Mouse (Mus musculus) adrenal gland, postnatal 10 days (tissue): ENCODE data around the gene Fam3c. TPM values are rescaled to one million over a fixed set of nuclear protein-coding genes. Genes with fewer than 3 reads are reported as not detected.

Experiments
- DNase-seq: peaks from one replicate; pipeline ENCODE4 v3.0.0; 2021; ENCODE audit warnings: mixed read lengths
- total RNA-seq, 2 experiments: library from RNA; stranded (reverse); gene quantifications; 2 replicates each; pipeline ENCODE4 v1.2.3; 2021

The Fam3c gene
- total RNA-seq, 2 experiments from 2014 or later = 46.4 to 52.2 TPM

DNA sequence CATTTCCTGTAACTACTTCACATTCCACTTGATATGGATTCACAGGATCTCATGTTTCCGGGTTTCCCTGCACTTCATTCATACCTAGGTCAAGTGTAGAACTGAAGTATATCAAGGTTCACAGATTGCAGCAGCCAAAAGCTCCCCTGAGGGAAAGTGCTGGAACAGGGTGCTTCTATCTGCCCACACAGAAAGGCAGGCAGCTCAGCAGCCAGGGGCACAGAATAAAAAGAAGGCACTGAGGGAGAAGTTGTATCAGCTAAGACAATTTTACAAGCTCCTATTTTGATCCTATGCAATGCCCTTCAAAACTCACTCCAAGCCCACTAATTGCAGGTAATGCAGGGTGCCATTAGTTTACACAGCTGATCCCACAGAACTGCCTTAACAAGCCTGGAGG, 2.0 kb downstream of the Fam3c start:
- DNase-seq = no peak

DNA sequence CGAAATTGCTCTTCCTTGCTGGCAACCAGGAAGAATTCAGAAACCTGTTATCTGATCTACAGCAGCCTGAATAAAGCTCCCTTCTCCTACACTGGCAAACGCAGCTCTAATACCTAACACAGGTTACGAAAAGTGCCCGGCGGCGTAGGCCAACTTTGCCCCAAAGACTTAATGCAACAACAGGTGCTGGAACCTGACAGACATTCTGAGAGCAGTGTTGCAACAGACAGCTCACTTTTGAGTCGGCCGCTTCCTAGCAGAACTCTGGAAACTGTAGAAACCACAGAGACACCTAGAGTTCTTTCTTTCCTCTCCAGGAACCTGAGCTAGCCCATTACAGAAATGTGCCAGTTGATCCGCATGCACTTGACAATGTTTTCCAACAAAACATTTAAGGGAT, 4.5 kb downstream of the Fam3c start:
- DNase-seq = no peak

DNA sequence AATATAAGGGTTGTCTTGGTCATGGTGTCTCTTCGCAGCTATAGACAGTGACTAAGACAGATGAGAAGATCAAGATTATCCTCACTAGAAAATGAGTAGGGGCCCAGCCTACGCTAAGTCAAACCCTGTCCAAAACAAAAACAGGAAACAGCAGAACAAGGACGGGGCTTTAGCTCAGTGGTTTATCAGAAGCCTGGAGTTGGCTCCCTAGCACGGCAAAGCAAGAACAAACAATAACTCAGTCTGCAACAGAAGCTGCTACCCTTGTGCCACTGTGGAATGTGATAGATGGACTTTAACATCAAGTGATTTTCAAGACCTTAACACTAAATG, 5.8 kb downstream of the Fam3c start:
- DNase-seq = no peak

DNA sequence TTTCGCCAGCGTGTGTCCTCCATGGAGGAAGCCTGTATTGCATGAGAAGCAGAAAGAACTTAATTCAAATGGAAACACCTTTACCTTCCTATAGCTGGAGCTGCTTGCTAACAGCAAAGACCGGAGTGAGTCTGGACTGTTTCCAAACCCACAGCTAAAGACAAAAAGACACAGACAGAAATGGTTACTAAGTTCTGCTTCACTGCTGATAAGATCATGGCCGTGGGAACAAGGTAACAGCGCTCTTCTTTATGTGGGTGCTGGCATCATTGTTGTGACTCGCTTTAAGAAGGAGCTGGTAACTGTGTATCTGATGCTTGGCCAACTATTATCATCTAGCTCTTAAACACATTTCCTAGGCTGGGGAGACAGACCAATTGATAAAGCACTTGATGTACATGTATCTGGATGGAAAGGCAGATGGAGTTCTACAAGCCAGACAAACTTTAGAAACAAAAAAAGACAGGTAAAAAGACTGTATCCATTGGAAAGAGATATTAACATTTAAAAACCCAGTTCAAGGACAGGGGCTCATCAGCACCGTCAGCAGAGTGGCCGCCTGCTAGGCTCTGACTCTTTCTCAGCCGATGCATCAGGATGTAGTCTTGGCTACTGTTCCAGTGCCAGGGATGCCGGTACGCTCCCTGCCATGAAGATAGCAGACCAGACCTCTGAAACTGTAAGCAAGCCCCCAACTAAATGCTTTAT, 6.4 kb downstream of the Fam3c start:
- no peak for DNase-seq

DNA sequence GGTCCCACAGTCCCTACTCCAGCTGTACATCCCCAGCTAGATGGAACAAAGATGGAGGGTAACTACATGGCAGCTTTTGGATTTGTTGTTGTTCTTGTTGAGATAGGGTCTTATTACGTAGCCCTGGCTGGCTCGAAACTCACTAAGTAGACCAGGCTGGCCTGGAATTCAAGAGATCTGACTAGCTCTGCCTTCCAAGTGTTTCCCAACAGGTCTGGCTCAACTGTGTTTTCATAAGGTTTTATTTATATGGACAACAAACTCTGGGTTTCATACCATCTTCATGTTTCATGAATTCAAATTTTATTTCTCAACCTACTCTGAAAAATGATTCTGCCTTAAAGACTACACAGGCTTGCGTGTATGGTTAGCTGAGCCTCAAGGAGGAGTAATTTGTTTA, 7.1 kb downstream of the Fam3c start:
- DNase-seq = no peak

DNA sequence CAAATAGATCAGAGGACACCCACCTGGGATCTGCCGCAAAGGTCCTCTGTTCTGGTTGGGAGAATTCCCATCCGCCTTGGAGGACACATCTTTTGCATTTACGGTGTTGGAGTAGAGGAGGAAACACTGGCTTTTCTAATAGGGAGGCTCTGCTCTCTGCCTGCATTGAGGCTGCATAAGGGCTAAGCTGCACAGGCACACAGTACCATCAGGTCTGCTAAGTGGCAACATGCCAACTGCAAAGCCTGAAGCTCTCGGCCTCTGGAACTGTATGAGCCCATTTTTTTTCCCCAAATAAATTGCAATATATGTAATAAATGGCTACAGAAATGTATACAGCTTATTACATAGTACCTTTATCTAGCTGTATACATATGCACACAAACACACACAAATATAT, 7.9 kb downstream of the Fam3c start:
- DNase-seq = no peak

DNA sequence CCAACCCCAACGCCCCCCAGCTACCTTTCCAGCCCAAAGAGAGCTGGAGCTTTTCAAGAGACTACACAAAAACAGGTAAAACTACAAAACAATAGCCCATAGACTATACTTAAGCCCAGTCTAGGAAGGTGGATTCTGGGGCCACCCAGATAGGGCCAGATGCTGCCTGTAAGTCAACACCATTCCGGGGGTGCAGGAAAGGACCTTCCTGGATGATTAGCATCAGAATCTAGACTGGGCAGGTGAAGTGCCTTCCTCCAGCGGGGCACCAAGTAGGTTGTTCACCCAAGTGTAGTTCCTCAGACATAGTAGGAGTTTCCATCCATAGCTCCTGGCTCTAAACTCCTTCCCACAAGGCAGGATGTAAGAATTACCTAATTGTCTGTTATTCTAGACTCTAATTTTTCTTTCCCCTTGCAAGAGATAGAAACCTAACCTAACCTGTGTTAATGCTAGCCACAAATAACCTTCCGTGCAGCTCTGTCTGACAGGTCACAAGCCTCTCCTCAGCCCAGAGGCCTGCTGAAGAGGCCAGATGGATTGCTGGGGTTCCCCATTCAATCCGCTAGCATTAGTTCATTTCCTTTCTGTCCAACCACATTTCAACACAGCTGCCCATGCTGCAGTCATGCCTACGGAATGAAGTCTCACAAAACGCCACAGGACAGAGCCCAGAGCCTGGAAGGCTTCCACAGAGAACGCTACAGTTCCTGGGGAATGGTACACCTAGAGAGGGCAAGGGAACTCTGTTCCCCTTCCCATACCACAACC, 8.7 kb downstream of the Fam3c start:
- no peak for DNase-seq

DNA sequence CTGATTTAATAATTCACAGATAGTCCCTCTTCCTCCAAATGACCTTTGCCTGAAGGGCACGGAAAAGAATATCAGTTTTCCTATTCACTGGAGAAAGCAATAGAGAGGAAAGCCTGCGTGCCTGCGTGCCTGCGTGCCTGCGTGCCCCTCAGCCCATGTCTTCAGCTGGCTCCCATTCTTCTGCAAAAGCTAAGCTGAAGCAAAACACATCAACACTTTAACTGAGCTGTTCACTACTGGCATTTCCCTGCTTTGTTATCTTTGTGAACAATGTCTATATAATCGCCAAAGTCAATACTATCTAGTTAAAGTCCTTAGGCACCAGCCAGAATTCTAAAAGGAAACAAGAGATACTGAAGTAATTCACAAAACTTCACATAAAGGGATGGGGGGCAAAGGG, 11.6 kb downstream of the Fam3c start:
- no peak for DNase-seq

DNA sequence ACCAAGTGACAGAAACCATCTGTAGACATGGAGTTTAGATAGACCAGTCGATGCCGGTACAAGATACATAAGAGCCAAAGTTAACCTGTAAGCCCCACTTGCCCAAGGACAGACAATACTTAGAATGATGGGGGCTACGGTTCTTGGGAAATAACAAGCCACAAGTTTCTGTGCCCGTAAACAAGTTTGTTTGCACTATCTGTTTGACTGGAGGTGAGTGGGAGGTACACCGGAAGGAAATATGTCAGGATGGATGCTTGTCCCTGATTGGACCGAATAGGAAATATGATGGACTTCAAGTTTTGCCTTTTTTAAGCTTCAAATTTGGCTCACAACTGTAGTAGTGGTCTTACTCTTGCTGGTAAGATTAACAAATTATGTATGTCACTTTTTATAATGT, 12.3 kb downstream of the Fam3c start:
- no peak for DNase-seq

DNA sequence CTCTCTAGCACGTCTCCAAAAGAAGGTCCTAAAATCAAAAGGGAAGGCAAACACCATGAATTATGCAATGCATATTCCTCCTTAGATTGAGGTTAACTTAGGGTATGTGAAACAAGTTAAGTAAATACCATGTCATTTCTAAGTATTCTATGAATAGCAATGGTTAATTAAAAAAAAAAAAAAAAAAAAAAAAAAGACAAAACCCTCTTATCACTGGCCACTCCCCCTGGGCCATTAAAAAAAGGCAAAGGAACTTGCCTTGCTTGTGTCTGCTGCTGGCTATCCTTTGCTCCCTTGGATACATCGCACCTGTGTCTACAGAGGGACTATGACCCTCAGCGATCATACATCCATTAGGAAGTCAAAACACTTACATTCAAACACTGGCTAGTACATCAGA, 12.8 kb downstream of the Fam3c start:
- DNase-seq = no peak

DNA sequence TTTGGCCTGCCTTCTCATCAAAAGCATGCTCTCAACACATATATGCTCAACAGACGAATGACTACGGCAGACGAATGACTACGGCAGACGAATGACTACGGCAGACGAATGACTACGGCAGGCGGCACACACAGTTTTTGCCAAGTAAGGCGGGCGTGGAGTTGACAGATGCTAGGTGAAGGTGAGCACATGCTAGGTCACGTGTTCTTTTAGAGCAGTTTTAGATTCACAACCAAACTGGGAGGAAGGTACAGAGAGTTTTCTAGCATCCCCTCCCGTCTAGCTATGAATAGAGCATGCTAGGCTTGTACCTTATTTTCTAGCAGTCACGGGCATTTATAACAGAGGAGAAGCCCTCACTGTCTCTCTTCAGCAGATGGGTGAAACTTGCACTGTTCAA, 15.3 kb downstream of the Fam3c start:
- no peak for DNase-seq

DNA sequence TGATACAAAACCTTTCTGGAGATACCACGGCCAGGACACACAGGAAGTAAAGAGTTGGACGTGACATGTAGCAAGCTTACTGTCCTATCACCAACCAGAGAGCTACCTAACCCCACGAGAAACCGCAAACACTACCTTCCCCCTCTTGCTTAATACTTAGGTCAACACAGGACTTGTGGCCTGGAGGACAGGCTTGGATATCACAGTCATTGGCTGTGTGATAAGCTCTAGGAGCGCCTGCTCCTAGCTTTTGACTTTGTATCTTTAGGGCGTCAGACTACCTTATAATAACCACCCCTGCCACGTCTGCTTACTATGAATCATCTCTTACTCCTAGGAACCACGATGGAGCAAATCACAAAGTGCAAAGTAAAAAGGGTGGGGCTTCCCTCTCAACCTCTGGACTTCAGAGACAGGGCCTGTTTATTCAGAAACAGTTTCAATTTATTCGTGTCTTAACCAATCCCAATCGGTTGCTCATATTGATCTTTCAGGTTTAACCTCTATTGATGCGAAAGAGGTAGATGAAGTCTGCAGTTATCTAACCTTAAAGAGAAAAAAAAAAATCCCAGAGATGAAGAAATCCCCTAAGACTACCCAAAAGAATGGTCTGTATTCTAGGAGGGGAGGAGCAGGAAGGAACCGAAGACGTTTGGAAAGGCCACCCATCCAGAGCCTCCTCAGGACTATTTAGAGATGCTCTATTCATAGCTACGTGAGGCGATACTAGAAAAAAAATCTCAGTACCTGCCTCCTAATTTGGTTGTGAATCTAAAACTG, 16.1 kb downstream of the Fam3c start:
- no peak for DNase-seq

DNA sequence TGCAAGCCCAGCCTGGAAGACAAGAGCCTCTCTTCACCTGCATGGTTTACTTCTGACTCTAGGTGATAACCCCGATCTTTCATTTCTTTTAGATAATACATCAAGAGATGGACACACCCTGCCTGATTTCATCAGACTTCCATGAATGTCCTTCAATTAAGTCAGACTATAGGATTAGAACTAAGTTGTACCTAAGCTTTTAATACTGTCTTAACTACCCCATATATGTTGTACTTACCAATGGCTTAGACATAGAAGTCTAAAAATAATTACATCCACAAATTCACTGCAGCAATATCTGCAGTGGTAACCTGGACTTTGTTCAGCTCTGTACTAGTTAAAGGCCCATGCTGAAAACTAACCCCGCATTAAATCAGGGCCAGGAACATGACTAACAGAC, 23.5 kb downstream of the Fam3c start:
- no peak for DNase-seq

DNA sequence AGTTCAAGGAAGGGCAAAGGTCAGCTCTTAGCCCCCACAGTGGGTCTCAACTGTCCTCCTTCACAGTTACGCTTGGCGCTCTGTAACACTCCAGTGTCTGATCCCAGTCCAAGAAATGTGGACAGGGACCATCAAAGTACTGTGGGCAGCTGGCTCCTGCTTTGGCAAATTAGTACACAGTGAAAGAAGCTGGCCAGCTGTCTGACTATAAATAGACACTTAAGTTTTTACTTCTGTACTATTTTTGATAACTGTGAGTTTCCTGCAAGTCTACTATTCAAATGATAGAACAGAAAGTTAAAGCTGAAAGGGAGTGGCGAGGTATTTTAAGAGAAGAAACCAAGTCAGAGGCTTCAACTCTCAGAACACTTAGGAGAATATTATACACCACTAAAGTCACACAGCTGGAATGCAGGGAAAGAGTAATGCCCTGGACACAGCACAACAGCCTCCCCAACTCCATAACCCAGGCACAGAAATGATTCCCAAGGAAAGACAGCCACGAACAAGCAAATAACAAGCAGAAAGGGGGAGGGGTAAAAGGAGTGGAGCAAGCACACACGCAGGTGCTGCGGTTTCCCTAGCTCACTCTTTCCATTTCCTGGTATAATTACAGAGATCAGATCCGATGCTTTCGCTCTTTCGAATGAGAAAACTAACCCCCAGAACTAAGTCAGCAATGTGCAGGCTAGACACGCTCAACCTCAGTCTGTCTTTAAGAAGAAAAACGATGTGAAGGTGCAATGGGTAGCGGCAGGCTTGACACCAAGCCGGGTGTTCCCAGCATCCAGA, 25.7 kb downstream of the Fam3c start:
- DNase-seq = no peak

DNA sequence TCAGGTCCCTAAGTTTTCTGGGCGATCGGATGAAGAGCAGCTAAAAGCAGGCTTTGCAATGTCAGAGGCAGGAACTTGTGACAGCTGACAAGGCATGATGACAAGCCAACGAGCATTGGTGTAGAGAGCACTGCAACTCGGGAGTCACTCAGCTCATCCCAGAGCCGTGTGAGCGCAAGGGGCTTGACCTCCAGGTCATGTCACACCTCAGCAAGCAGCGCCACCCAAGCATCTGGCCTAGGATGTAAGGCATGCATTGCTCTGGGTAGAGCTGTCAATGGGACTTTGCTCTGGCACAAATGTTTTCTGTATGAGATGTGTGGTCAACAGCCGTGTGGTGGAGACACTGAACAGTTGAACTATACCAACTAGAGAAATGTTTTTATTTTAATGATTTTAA, 28.1 kb downstream of the Fam3c start:
- no peak for DNase-seq

DNA sequence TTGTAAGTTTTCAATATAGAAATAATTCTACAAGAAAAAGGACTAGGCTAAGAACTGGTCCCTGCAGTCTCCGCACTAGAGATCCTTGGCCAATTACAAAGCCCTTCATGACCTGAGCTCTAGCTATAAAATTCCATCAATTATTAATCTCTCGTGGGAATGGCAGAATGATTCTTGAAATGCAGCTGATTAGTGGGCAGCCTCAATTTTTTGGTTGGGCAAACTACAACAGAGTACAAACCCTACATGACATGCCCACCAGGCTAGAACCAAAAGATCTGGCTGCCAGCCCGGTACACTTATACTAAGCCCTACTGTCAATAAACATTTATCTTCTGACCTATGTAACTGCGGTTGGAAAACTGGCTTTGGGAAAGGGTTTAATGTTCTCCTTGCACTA, 29.0 kb downstream of the Fam3c start:
- no peak for DNase-seq

DNA sequence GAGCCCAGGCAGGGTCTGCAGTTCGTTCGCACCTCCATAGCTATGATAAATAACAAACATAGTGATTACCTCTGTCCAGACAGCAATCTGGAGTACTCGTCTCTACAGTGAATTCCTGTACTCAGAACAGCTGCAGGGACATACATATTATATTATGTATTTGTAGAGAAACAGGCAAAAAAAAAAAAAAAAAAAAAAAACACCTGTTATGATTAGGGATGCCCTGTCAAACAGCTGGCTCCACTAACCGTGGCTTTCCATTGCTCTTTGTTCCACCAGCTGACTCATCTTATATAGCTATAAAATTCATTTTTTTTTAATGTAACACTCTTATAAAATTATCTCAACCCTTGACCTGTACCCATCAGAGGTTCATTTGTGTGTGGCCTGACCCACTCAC, 29.8 kb downstream of the Fam3c start:
- DNase-seq = no peak

DNA sequence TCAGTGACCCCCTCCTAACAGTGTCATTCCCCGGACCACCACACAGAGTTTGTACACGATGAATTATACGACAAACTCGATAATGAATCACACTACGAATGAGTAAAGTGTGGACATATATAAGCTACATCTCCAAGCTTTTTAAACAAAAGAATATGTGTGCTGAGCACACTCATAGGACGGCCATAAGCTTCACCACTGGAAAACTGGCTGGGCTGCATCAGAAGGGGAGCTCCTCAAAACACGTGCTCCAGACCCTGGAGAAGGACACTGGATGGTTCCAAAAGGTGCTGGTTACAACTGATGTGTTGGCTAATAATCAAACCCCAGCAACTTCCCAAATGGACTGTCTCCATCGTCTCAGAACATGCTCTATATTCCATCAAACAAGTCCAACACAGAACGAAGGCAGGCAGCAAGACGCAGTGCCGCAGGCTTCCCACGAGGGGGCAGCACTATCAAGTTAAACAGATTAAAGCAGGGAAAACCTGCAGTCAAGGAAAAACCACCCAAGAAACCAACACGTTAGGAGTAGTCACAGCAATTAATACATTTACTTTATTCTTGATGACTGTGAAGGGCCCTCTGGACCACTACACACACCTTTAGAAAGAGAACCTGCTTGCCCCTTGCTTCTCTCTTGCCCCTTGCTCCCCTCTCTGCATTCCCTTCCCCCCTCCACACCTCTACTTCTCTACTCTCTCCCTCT, 30.5 kb downstream of the Fam3c start:
- DNase-seq = peak; percentile 89

DNA sequence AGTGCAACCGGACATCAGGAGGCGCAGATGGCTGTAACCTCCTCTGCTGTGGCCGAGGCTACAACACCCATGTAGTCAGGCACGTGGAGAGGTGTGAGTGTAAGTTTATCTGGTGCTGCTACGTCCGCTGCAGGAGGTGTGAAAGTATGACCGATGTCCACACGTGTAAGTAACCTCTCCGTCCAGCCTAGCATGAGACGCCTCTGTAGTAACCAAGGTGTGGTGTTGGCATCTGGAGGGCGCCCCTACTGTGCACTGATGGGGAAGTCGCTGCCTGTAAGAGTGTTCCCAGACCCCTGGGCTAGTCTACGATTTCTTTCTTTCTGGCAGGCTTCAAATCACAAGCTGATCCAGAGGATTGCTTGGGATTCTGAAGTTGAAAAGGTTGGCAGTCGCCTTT, 58.0 kb downstream of the Fam3c start:
- no peak for DNase-seq

DNA sequence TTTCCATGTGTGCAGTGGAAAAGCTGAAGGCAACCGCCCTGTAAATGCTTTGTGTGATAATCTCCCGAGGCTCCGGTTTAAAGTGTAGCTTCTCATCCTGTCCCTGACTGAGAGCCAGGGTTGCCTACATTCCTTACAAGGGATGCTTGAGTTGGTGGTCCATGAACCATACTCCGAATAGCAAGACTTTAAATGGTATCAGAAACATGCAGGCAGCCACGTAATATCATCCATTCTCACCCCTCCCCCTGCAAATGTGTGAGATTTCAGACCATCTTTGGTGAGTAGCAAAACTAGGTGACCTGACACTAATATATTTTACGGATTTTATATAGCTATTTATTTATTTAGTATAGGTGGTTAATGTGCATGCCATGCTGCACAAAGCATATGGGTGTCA, 59.0 kb downstream of the Fam3c start:
- DNase-seq = no peak

DNA sequence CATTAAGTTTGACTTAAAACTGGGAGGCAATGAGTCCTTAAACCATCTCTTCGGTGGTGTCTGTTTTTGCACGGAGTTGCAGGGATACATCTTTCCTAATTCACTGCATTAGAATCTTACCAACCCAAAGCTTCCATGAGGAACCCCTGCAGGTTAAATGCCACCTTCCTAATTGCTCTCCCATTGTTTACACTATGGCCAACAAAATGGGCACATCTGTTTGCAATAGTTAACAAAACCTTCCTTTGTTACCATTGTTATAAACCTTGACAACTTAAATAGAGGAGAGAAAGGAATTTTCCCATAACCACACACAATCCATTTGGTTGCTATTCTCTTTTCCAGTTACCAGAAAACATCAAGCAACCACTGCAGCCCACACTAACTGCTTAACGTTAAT, 62.1 kb downstream of the Fam3c start:
- DNase-seq = no peak

DNA sequence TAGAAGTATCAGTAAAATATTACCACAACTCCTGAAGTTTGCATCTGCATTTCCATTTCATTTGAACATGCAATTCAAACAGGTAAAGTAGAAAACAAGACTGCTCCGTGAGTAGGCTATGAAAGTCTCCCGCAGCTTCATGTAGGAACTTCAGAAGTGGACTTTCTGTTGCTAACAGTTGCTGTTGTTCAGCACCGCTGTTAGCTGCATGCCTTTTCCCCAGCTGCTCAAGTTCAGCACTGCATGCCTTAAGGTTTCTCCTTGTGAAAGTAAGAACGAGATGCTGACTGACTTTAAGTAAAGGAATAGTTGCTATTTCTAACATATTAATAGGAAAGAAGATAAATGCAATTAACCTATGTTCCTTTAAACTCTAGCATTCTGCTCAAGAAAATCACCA, 64.0 kb downstream of the Fam3c start:
- no peak for DNase-seq
